Mouse (Mus musculus) B cell, adult 2 months (primary cell): Measurements from ENCODE around the gene Icam4.
"Not testable (repeated sequence)": the region's sequence is repeated elsewhere in the genome, so short reads cannot be mapped to it uniquely, and the experiment has no call there.

ENCODE experiments used
- DNase-seq, 2 experiments: peaks; one replicate each; pipeline ENCODE4 v3.0.0; 2022

Gene Icam4

DNA sequence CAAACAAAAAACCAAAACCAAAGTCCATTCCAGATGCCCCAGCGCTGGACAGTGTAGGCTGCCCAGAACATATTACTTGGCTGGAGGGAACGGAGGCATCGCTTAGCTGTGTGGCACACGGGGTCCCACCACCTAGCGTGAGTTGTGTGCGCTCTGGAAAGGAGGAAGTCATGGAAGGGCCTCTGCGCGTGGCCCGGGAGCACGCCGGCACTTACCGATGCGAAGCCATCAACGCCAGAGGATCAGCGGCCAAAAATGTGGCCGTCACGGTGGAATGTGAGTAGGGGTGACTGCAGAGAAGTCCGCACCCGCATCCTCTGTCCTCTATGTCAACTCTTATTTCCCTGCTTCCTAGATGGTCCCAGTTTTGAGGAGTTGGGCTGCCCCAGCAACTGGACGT is 7.0 kb downstream of the Icam4 start:
- DNase-seq = peak in 1 of 2 experiments; percentile 10

DNA sequence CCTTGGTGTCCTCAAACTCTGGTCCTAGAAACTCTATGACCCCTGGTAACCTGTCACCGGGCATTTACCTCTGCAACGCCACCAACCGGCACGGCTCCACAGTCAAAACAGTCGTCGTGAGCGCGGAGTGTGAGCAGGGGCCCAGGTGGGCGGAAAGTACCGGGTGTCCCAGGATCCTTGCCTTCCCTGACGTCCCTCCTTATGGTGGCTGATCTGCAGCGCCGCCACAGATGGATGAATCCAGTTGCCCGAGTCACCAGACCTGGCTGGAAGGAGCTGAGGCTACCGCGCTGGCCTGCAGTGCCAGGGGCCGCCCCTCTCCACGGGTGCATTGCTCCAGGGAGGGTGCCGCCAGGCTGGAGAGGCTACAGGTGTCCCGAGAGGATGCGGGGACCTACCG is 7.5 kb downstream of the Icam4 start:
- peak; percentile 7 to 20 for DNase-seq

DNA sequence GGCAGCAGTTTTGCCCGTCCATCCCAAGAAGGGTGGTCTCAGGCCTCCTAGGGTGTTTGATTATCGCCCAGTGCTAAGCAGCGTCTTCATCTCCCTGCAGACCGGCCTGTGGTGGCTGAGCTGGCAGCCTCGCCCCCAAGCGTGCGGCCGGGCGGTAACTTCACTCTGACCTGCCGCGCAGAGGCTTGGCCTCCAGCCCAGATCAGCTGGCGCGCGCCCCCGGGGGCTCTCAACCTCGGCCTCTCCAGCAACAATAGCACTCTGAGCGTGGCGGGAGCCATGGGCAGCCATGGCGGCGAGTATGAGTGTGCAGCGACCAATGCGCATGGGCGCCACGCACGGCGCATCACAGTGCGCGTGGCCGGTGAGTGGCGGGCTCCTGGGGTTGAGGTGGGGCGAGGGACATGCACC is 8.3 kb downstream of the Icam4 start:
- DNase-seq = no peak

DNA sequence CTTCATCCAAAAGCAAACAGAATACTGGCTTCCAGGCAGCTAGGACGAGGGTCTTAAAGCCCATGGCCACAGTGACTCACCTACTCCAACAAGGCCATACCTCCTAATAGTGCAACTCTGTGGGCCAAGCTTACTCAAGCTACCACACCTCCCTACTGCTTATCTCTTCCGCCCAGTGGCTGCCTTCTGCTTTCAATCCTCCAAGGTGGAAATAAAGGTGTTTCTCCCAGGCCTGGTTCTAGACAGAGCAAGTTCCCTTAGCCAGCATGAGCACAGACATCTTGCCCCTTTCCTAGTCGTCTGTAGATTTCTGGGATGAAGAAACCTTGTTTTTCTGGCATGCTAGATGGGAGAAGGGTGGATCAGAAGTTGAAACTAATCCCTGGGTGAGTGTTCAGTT is 10.6 kb downstream of the Icam4 start:
- DNase-seq = no peak

DNA sequence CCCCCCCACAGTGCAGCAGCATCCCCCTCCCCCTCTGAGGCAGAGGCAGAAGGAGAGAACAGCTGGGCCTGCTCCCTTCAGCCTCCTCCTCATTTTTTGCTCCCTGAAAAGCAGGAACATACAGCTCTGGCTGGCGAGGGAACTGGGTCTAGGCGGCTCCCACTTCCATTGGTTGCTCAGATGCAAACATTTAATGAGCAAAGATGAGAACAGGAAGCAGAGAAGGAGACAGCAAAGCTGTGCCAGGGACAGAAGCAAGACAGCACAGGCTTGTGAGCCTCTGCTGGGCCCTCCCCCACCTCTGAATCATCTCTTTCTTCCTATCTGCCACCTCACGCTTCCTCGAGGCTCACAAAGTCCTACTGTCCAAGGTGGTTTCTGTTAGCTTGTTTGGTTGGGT is 12.1 kb downstream of the Icam4 start:
- DNase-seq = no peak

DNA sequence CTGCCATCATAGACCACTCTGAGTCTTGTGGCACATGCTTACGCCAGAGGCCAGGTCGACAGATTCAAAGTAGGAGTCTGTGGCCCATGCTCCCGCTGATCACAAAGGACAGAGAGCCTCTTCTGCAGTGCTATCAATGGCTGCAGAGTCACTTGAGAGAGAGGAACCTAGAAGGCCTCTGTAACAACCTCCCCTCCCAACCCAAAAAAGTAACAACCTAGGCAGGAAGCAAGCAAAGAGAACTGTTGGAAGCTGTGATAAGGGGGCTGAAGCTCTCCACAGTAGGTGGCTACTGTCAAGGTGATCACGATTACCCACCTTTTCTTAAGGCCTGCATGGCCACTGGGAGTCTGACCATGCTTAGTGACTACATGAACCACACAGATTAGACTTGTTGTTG is 14.4 kb downstream of the Icam4 start:
- no peak for DNase-seq

DNA sequence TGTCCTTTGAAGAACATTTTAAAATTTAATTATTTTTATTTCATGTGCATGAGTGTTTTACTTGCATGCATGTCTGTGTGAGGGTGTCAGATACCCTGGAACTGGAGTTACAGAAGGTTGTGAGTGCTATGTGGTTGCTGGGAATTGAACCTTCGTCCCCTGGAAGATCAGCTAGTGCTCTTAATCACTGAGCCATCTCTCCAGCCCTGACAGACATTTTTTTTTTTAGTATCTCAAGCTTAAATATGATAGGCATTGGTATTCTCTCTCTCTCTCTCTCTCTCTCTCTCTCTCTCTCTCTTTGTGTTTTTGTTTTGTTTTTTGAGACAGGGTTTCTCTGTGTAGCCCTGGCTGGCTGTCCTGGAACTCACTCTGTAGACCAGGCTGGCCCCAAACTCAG is 15.6 kb downstream of the Icam4 start:
- DNase-seq = not testable (repeated sequence)

DNA sequence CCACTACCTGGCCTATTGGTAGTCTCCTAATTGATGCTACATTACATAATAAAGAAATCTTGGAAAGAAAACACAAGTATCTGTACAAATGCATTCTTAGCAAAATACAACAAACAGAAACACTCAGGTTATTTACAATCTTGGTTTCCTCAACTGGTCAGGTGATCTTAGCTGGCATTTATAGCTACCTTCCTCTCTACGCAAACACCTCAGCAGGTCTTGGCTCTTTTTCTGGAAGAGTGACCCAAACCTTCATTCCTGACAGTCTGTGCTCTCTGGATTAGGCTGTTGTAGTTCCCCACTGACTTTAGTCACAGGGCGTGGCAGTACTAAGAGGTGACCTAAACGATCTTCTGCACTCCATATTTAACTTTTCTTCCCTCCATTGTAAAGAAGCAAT is 16.1 kb downstream of the Icam4 start:
- no peak for DNase-seq

DNA sequence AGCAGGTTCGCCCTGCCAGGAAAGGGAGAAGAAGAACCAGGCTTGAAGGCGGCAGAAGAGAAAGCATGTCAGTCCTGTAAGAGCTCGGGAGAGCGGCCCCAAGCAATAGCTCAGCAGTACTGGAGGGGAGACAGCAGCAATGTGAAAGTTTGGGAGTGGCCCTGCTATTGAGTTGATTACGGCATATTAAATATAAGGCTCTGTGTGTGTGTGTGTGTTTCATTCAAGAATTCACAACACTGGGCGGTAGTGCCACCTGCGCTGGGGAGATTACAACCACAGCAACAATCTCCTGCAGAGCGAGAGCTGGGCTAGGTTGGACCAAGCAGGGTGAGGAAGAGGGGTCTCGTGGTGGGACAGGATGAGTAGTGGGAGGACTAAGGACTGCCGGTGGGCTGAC is 22.4 kb downstream of the Icam4 start:
- no peak for DNase-seq

DNA sequence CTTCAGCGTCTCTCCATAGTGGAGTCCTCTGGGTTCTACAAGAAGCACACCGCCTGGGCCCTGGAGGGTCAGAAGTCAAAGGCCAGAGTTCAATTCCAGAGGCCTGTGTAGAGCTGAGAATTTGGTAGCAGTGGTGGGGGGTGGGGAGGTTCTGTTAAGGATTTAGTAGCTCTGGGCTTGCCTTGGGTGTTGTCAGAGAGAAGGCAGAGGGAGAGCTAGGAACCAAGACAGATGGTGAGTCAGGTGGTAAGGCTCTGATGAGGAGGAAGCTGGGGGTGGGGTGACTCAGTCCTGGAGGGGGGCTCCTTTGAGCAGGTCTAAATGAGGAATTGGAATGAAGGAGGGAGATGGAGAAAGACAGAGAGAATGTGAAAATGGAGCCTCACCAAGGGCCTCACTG is 33.8 kb downstream of the Icam4 start:
- DNase-seq = no peak

DNA sequence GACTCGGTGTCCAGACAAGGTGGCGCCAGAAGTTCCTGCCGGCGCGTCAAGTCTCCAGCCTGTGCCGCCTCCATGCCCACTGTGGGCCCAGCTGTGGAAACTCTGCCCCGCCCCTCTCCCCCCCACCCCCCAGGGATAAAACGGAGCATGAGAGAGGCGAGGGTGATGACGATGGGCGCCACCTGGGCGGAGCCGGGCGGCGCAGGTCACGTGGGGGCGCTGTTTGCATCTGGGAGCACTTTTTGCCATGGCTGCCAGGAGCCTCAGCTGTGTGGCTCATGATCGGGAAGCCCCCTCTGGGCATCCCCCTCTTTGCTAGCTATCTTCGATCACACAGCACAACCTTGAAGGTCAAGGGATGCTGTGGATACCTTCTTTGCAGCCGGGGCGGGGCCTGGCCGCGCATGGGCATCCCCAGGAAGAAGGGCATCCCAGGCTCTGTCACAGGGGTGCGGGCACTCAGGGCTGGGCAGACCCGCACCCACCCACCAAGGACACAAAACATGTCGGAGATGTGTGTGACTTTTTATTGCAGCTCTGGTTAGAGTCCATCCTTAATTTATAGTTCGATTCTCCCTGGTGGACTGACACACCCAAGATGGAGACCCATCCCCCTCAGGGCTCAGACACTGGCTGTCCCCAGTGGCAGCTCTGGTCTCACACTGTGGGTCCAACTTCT is 38.0 kb downstream of the Icam4 start, which contains the start of gene Zglp1:
TSS of gene Zglp1 (minus strand) at position 88 of the 679 bp plus-strand sequence.
- DNase-seq = no peak

DNA sequence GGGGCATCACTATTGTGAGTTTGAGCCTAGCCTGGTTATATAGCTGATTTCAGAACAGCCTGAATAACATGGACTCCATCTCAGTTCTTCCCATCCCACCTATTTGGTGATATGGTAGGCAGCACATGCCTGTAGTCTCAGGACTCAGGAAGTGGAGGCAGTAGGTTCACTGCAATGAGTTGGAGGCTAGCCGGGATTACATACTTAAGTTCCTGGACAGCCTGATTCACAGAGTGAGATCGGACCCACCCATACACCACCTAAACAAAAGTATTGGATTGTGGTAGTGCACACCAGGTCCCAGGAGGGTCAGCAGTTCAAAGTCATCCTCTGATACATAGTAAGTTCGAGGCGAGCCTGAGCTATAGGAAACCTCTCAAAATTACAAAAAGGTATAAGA is 43.5 kb downstream of the Icam4 start:
- DNase-seq = peak in 1 of 2 experiments; percentile 7

DNA sequence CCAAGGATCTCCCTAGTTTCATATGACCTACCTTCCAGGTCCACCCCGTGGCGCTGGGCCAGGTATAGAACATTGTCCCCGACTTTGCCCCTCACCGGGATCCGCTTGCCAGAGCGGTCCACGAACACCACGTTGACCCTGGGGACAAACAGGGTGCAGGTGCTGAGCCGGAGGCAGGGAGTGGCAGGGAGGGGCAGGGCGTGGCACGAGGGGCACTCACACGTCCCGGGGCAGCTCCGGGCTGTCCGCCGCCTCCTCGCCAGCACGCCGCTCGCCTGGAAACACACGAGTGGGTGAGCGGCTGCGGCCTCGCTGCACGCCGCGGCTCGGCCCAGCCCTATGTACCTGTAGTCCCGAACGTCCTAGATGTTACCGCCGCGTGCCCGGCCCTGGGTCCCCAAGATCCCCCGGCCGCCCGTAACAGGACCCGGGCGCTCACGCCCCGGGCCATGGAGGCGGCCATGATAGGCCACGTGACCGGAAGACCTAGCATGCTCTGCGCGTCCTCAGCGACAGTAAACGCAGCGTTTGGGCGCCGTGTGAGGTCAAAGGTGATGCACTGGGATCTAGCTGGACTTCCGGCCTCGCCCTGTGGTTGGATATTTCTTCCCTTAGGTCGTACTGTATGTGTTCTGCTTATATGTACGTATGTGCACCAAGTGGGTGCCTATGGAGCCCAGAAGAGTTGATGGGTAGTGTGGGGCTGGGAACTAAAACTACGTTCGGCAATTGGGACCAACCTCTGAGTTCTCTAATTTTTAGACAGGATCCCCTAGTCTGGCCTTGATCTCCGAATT is 44.1 kb downstream of the Icam4 start, which contains the start of the genes Gm49373 and Fdx1l:
TSS of gene Gm49373 (minus strand) at position 53 of the 797 bp plus-strand sequence.
TSS of gene Fdx1l (minus strand) at position 571 of the 797 bp plus-strand sequence.
- peak; percentile 84 to 85 for DNase-seq

DNA sequence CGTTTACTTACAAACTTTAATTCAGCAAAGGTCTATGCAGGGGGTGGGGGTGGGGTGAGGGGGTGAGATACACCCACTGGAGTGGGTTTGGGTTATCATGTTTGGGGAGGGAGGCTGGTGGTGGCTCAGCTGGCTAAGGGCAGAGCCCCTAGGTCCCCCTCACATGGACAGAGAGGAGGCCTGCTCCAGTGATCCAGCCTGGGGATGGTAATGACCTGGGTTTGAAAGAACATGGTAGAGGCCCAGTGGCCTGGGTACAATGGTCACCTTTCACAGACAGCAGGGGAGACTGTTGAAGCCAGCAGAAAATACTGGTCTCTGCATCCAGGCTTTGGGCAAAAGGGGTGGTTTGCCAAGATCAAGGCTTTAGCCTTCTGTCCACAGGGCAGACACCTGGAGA is 45.0 kb downstream of the Icam4 start:
- DNase-seq = no peak

DNA sequence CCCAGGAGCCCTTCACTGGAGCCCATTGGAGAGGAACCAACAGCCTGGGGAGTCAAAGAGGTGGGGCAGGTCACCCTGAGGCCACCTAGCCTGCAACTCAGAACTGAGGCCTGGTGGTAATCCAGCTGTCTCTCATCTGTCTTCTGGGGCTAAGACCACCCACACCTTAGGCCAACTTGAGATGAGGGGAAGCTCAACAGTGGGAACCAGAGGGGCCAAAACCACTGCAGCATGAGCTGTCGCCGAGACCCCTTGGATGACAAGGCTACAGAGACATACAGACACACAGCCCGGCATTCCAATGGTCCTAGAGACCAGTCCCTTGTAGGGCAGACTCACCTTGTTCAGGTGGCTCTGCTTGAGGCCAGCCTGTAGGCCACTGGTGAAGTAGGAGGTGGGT is 46.5 kb downstream of the Icam4 start:
- no peak for DNase-seq
